Mouse (Mus musculus): Measurements from ENCODE around the gene Gm4787. TPM values are rescaled to one million over a fixed set of nuclear protein-coding genes. Genes with fewer than 3 reads are reported as not detected.
"Not testable (repeated sequence)": the region's sequence is repeated elsewhere in the genome, so short reads cannot be mapped to it uniquely, and the experiment has no call there.

The Gm4787 gene
- 0.23 and 0.43 TPM in 2 replicates for polyA plus RNA-seq (2015; fragmentation: Nextera tagmentation; extraction: Ambion mirVana)

DNA sequence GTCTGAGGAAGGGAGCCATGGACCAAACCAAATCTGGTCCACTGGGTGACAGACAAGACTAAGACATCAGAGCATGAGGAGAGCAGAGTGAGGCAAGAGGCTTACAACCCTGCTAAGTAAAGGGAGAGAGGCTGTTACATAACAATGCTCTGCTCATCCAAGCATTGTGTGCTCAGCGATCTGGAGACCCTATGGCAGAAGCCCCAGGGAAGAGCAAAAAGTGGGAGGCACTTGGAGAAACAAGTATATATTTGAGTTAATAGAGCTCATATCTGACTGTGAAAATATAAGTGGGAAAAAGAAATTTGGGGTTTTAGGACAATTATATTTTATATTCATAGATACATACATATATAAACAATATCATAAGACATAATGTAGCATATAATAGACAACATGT lies at the start of gene Gm4787:
TSS of gene Gm4787 (minus strand) at position 101 of the 400 bp plus-strand sequence.
- not testable (repeated sequence) for ATAC-seq; H3K9ac ChIP-seq; H3K4me1 ChIP-seq; H3K27me3 ChIP-seq; H3K36me3 ChIP-seq (ENCODE audit: poor library complexity, severe bottlenecking); H3K4me2 ChIP-seq; H3K4me3 ChIP-seq; H3K9me3 ChIP-seq (replicated peaks); H3K27ac ChIP-seq
- 67% methylated on average over 1 of the region's 1 CpGs for WGBS

DNA sequence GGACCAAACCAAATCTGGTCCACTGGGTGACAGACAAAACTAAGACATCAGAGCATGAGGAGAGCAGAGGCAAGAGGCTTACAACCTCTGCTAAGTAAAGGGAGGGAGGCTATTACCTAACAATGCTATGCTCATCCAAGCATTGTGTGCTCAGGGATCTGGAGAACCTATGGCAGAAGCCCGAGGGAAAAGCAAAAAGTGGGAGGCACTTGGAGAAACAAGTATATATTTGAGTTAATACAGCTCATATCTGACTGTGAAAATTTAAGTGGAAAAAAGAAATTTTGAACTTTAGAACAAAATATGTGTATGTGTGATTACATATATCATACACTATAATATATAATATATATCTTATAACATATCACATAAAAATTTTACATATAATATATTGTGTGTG lies 42.6 kb upstream of the Gm4787 start, which contains the start of gene Adam4:
TSS of gene Adam4 (minus strand) at position 101 of the 400 bp plus-strand sequence.
- no peak within 1 kb of the TSS for H3K4me2 ChIP-seq
- H3K9ac ChIP-seq: no peak within 1 kb of the TSS
- no peaks in the 10 kb centered on the region for H3K27me3 ChIP-seq
- peaks cover 25% of the 10 kb centered on the region for H3K36me3 ChIP-seq (ENCODE audit: poor library complexity, severe bottlenecking)
- 94% methylated on average over 1 of the region's 1 CpGs for WGBS
- H3K9me3 ChIP-seq (replicated peaks): 0 out of 2 replicates have a peak, but pooled peaks cover 8% of the 10 kb centered on the region
- no peaks in the 10 kb centered on the region for H3K4me1 ChIP-seq
- ATAC-seq: no peak
- H3K4me3 ChIP-seq: no peak within 1 kb of the TSS
- no peak within 1 kb of the TSS for H3K27ac ChIP-seq

DNA sequence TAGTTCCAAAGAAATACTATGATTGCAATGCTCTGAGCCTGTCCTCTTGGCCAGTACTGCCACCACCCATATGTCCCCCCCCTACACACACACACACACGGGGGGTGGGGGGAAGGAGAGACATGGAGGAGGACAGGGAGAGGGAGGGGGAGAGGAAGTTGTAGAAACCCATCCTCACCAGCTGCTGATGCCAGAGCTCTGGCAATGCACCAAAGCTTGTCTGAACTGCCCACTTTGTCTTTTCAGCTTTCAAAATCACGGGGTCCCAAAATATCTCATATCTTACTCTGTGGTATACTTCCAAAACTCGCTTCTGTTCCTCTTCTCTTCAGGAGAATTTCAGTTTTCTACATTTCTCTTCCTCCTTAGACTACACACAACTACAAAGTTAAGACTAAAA lies 33.9 kb upstream of the Gm4787 start:
- Histone ChIP-seq H3K4me1 (no peaks in the 10 kb centered on the region), H3K9me3 (replicated peaks) (no peaks in the 10 kb centered on the region), H3K27ac (no peak overlapping the region), H3K36me3 (ENCODE audit: poor library complexity, severe bottlenecking) (no peaks in the 10 kb centered on the region), H3K4me3 (no peak overlapping the region), H3K4me2 (no peak overlapping the region), H3K9ac (no peak overlapping the region), H3K27me3 (no peaks in the 10 kb centered on the region)
- WGBS: 73% methylated on average over 3 of the region's 3 CpGs
- no peak for ATAC-seq

DNA sequence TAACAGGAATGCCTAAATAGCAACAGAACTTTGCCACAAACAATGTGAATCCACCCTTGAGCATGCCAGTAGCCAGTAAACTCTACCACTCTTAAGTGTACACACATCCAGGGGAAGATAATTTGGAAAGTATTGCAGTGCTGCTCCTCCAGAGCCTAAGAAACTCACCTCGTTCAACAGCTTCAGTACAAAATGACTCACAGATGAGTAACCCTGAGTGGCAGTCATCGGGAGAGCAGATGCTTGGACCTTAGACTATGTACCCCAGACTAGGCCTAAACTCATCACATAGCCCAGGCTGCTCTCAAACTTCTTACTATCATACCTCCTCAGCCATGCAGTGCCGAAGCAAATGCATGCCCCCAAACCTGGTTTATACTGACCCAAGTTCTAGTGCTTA lies 29.7 kb upstream of the Gm4787 start:
- Histone ChIP-seq H3K9ac (no peak overlapping the region), H3K9me3 (replicated peaks) (no peaks in the 10 kb centered on the region), H3K27ac (no peak overlapping the region), H3K4me2 (no peak overlapping the region), H3K36me3 (ENCODE audit: poor library complexity, severe bottlenecking) (no peaks in the 10 kb centered on the region), H3K27me3 (no peaks in the 10 kb centered on the region), H3K4me3 (no peak overlapping the region), H3K4me1 (no peaks in the 10 kb centered on the region)
- 92% methylated on average over 3 of the region's 3 CpGs for WGBS
- no peak for ATAC-seq

DNA sequence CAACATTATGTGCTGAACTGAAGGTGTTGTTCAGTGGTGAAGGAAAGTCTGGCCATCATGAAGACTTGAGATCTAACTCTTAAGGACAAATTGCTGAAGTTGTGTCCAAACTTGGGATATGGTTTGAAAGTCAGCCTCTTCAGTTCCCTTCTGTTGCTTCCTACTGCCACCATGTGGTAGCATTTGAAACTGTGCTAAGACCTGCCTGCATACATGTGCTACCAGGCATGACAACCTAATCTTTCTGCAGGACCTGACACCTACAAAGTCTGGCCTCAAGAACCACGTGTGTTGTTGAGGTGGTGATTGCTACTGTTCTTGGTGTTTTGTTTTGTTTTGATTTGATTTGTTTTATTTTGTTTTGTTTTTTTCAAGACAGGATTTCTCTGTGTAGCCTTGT lies 22.9 kb upstream of the Gm4787 start:
- ATAC-seq: peak; percentile 74
- Histone ChIP-seq H3K4me2 (no peak overlapping the region), H3K4me1 (no peaks in the 10 kb centered on the region), H3K36me3 (ENCODE audit: poor library complexity, severe bottlenecking) (no peaks in the 10 kb centered on the region), H3K27ac (no peak overlapping the region), H3K27me3 (no peaks in the 10 kb centered on the region), H3K4me3 (no peak overlapping the region), H3K9ac (no peak overlapping the region), H3K9me3 (replicated peaks) (no peaks in the 10 kb centered on the region)
- 20% methylated on average over 1 of the region's 1 CpGs for WGBS

DNA sequence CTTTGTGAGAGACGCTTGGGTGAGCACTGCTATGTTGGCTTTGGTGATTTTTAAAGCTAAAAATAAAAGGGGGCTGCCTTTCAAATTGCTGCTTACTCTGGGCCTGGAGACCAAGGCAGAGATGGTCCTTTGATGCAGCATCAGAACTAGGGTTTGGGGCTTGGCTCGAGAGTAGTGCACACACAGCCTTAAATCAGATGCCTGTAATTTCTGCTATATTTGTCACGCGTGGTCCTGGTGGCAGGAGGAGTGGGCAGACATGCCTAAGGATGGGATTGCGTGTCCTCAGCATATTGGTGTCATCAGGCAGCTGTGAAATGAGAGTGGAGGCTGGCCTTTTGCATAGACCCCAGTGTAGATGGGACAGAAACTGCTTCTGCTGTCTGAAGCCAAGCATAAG lies 45.4 kb downstream of the Gm4787 start:
- no peaks in the 10 kb centered on the region for H3K36me3 ChIP-seq (ENCODE audit: poor library complexity, severe bottlenecking)
- H3K4me2 ChIP-seq: peak overlapping the region; percentile 98
- no peaks in the 10 kb centered on the region for H3K9me3 ChIP-seq (replicated peaks)
- 71% methylated on average over 5 of the region's 5 CpGs for WGBS
- H3K27ac ChIP-seq: no peak overlapping the region
- H3K27me3 ChIP-seq: peaks cover 22% of the 10 kb centered on the region
- peak overlapping the region; percentile 69; the same call in 1 of the 2 replicates for H3K4me3 ChIP-seq
- no peak for ATAC-seq
- H3K9ac ChIP-seq: peak overlapping the region; percentile 82; the same call in 1 of the 2 replicates
- H3K4me1 ChIP-seq: peaks cover 17% of the 10 kb centered on the region; the same call in 1 of the 2 replicates

DNA sequence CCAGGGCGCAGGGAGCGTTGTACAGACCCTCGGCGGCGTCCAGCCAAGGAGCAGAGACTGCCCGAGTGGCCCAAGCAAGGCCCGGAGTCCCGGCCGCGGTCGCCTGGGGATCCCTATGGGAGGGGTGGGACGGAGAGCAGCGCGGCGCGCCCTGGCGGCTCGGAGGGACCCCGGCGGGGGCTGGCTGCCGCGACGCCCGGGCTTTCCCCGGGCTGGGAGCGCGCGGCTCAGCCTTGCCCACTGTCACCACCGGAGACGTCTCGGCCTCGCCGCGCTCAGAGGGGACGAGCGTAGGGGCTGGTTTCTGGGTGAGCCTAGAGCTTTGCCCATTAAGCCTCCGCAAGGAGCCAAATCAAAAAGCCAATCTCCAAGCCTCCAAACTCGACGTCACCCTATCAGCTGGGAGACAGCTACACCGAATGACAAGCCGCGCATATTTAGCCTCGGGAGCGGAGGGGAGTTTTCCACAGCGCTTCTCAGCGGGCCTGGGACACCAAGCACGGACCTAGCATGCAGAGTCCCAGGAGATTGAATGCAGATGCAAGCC lies 46.3 kb downstream of the Gm4787 start, which contains the start of gene Slc8a3:
TSS of gene Slc8a3 (minus strand) at position 306 of the 547 bp plus-strand sequence.
- peak within 1 kb of the TSS; percentile 82 for H3K9ac ChIP-seq
- no peaks in the 10 kb centered on the region for H3K36me3 ChIP-seq (ENCODE audit: poor library complexity, severe bottlenecking)
- no peaks in the 10 kb centered on the region for H3K9me3 ChIP-seq (replicated peaks)
- H3K27ac ChIP-seq: peak within 1 kb of the TSS; percentile 70
- WGBS: under 1% methylated on average over 37 of the region's 47 CpGs
- H3K27me3 ChIP-seq: peaks cover 22% of the 10 kb centered on the region
- H3K4me2 ChIP-seq: peak within 1 kb of the TSS; percentile 98
- peak; percentile 76 for ATAC-seq
- peaks cover 17% of the 10 kb centered on the region; the same call in 1 of the 2 replicates for H3K4me1 ChIP-seq
- peak within 1 kb of the TSS; percentile 69 for H3K4me3 ChIP-seq

DNA sequence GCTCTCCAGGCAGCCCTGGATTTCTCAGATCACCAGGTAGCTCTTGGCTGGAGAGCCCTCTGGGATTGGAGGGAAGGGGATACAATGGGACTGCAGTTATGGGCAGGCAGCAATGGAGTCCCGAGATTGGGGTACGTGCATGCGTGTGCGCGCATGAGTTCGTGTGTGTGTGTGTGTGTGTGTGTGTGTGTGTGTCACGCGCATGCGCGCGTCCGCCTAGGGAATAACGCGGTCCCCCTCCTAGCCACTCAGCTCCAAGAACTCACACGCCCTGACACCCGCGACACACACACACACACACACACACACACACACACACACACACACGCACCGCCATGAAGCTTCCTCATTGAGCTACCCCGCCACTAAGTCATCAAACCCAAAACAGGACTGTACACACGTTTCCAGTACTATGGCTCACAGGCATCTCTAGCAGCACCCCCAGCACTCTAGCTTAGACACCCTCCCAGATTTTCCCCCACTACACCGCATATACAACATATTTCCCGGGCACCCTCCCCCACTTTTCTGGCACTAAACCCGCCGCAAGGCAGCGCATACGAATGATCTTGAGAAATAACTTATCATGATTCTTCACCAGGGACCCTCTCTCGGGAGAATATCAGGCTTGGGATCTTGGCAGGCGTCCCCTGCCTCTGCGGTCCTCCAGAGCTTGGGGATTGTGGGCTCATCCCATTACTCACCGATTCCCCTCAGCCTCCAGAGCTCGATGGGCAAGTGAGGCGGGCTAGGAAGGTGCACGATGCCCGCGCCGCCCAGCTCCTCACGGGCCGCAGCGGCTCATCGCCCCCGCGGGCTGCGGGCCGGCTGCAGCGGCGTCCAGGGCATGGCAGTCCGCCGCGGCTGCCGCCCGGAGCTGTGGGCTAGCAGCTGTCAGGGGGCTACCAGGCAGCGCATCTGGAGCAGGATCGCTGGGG lies 47.1 kb downstream of the Gm4787 start:
- WGBS: under 1% methylated on average over 48 of the region's 54 CpGs
- H3K4me3 ChIP-seq: peak overlapping the region; percentile 69
- ATAC-seq: peak; percentile 80
- H3K36me3 ChIP-seq (ENCODE audit: poor library complexity, severe bottlenecking): no peaks in the 10 kb centered on the region
- peaks cover 22% of the 10 kb centered on the region for H3K27me3 ChIP-seq
- H3K9ac ChIP-seq: peak overlapping the region; percentile 82
- peaks cover 17% of the 10 kb centered on the region; the same call in 1 of the 2 replicates for H3K4me1 ChIP-seq
- peak overlapping the region; percentile 98 for H3K4me2 ChIP-seq
- no peaks in the 10 kb centered on the region for H3K9me3 ChIP-seq (replicated peaks)
- H3K27ac ChIP-seq: peak overlapping the region; percentile 70

DNA sequence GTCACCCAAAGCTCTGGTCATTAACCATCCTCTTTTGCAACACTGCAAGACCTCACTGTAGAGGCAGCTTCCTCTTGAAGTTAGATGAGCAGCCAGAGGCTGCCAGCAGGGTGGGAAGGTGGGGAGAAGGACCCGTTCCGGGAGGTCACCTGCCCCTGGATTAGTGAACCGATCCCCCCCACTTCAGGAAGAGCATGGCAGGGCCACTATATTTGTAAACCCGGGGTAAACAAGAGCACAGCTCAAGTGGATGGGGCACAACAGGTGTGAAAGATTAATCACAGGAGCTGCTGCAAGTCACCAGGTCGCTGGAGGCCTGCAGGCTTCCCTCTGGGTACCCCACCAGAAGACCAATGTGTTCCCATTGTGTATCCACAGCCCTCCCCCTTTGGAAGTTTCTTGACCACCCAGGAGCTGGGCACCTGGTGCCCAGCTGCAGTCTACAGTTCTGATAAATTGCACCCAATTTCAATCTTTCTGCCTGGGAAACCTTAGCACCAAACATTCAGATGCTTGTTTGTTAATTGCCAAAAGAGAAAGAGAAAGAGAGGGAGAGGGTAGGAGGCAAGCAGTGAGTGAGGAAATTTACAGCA lies 48.1 kb downstream of the Gm4787 start:
- Histone ChIP-seq H3K4me1 (peaks cover 17% of the 10 kb centered on the region; the same call in 1 of the 2 replicates), H3K4me3 (peak overlapping the region; percentile 69), H3K4me2 (peak overlapping the region; percentile 98), H3K9ac (peak overlapping the region; percentile 82; the same call in 1 of the 2 replicates), H3K36me3 (ENCODE audit: poor library complexity, severe bottlenecking) (no peaks in the 10 kb centered on the region), H3K27ac (no peak overlapping the region), H3K9me3 (replicated peaks) (no peaks in the 10 kb centered on the region), H3K27me3 (peaks cover 22% of the 10 kb centered on the region)
- 40% methylated on average over 5 of the region's 5 CpGs for WGBS
- ATAC-seq: no peak

All from forebrain, embryonic 13.5 days (tissue).